Mouse (Mus musculus) sigmoid colon, adult 10 weeks (tissue): ENCODE data around the gene Agt. TPM values are rescaled to one million over a fixed set of nuclear protein-coding genes. Genes with fewer than 3 reads are reported as not detected.

Source experiments
- polyA plus RNA-seq: library from polyadenylated mRNA; stranded (reverse); fragments of 350-450 nt; fragmentation: Illumina TruSeq; extraction: RNeasy Lipid Tissue Mini Kit (QIAGEN cat#74804); gene quantifications from one replicate; pipeline ENCODE4 v1.2.3, GENCODE M21; 2014; ENCODE audit warnings: low read depth, low replicate concordance

Gene Agt
- 2.0 TPM for polyA plus RNA-seq

GRCm38 (mm10) chr8:124569593-124569992 lies at the start of gene Agt:
Agt (minus strand) TSS chr8:124569706.

GRCm38 (mm10) chr8:124575811-124576210 lies 6.3 kb upstream of the Agt start, which contains the start of gene Capn9:
Capn9 (plus strand) TSS chr8:124576111.

GRCm38 (mm10) chr8:124520249-124521080 lies 49.0 kb downstream of the Agt start, which contains the start of gene Cog2:
Cog2 (plus strand) TSS chr8:124520767.

Other genes starting within 250 kb of the Agt start
- gene Pgbd5, start 130.0 kb downstream of the Agt start, polyA plus RNA-seq = 0.69 TPM
- gene Cog2, start 48.9 kb downstream of the Agt start, polyA plus RNA-seq = 27.0 TPM
- gene Capn9, start 6.4 kb upstream of the Agt start, polyA plus RNA-seq = 3.0 TPM
- gene 2310022B05Rik, start 93.7 kb upstream of the Agt start, polyA plus RNA-seq = 9.8 TPM
- gene Ttc13, start 152.3 kb upstream of the Agt start, polyA plus RNA-seq = 36.5 TPM
- gene Arv1, start 152.4 kb upstream of the Agt start, polyA plus RNA-seq = 2.8 TPM
- gene Fam89a, start 182.1 kb upstream of the Agt start, polyA plus RNA-seq = 0.57 TPM
- not detected for gene Trim67, start 223.4 kb upstream of the Agt start, polyA plus RNA-seq